Mouse (Mus musculus): ENCODE measurements around the gene Celsr1. TPM values are rescaled to one million over a fixed set of nuclear protein-coding genes. Genes with fewer than 3 reads are reported as not detected.
"Not testable (repeated sequence)": the region's sequence is repeated elsewhere in the genome, so short reads cannot be mapped to it uniquely, and the experiment has no call there.

Celsr1 gene
- total and polyA plus RNA-seq, 2 experiments from 2014 or later: 0.97 to 17.4 TPM

DNA sequence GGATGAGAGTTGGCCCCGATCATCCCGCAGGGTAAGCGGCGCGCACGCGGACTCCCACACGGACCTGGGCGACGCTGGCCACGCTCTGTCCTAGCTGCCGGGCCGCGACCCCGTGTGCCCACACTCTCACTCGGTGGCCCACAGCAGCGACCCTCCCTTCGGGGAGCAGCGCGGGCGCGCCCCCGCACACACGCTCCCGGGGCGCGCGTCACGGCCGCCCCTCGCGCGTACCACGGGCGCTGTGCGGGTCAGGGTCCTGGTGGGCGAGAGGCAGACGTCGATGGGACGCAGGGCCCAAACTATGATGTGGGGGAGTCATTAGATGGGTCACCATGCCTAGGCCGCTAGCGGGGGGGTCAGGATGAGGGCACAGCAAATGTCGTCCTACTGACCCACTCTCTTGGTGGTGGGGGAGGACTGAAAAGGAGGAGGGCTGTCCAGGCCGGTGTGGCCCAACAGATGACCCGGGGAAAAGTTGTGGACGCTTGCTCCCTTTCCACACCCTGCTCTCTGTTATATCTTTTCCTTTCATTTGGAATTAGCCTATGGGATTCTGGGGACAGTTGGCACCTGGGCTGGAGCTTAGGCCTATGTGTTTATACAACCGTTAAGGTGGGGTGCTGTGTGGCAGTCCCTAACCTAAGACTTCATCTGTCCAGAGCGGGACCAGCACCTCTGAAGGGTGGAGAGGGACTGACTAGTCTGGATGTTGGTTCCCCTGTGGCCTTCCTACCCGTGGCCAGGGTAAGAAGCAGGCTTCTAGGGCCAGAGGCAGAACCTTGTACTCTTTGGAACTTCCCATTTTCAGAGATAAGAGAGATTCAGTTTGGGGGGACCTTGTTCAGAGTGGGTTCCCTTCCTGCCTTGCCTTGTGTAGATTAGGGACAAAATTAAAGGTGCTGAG, 25.6 kb upstream of the Celsr1 start:
- Histone ChIP-seq H3K36me3 (replicated peaks; ENCODE audit: control insufficient read depth, insufficient read depth, low read length) (no peaks in the 10 kb centered on the region), H3K4me3 (ENCODE audit: low read depth, low read length) (peak overlapping the region; percentile 89), H3K4me1 (ENCODE audit: control insufficient read depth, insufficient read depth) (peaks cover 40% of the 10 kb centered on the region), H3K4me2 (ENCODE audit: low read depth, low read length) (peak overlapping the region; percentile 94), H3K9me3 (replicated peaks; ENCODE audit: control insufficient read depth, low read length) (no peaks in the 10 kb centered on the region), H3K9ac (replicated peaks; ENCODE audit: low read depth, low read length) (peak overlapping the region; percentile 90), H3K27me3 (ENCODE audit: control insufficient read depth, insufficient read depth, low read length) (no peaks in the 10 kb centered on the region), H3K27ac (ENCODE audit: low read depth) (peak overlapping the region; percentile 87)
- peak; percentile 37 for ATAC-seq (ENCODE audit: insufficient read depth, low read depth)
- no peak for DNase-seq (ENCODE audit: low spot score)
- WGBS: 1% methylated on average over 38 of the region's 49 CpGs
- no peak for TF ChIP-seq EP300 (IDR thresholded peaks at IDR 0.05; ENCODE audit: low read depth)
- no peak for TF ChIP-seq CTCF (IDR thresholded peaks at IDR 0.05; ENCODE audit: low read depth)

DNA sequence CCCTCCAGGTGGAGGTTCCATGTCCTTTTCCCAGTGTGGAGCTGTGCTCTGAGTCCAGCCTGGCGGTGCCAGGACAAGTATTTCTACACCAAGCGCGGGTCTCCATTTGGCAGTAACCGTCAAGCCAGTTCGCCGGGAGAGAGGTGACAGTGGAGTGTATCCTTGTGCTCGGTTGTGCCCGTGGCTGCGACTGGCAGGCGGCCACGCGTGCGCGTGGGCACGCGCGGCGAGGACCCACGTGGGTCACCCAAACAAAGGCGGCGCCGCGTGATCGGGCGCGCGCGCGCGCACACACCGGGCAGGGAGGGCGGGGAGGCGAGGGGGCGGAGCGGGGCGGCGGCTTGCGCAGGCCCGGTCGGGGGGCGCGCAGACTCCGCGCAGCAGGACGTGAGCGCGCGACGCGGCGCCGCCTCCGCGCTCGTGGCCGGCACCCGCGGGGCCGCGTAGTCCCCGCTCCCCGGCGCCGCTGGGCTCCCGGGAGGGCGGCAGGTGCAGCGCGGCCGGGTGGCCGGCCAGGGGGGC, 24.9 kb upstream of the Celsr1 start:
- H3K27ac ChIP-seq (ENCODE audit: low read depth): peak overlapping the region; percentile 87
- peak overlapping the region; percentile 94 for H3K4me2 ChIP-seq (ENCODE audit: low read depth, low read length)
- under 1% methylated on average over 32 of the region's 70 CpGs for WGBS
- no peaks in the 10 kb centered on the region for H3K27me3 ChIP-seq (ENCODE audit: control insufficient read depth, insufficient read depth, low read length)
- peak; percentile 85 for DNase-seq (ENCODE audit: low spot score)
- no peaks in the 10 kb centered on the region for H3K36me3 ChIP-seq (replicated peaks; ENCODE audit: control insufficient read depth, insufficient read depth, low read length)
- peak overlapping the region; percentile 90 for H3K9ac ChIP-seq (replicated peaks; ENCODE audit: low read depth, low read length)
- peak; percentile 83 for ATAC-seq (ENCODE audit: insufficient read depth, low read depth)
- TF ChIP-seq CTCF (IDR thresholded peaks at IDR 0.05; ENCODE audit: low read depth): no peak
- no peak for TF ChIP-seq EP300 (IDR thresholded peaks at IDR 0.05; ENCODE audit: low read depth)
- no peaks in the 10 kb centered on the region for H3K9me3 ChIP-seq (replicated peaks; ENCODE audit: control insufficient read depth, low read length)
- H3K4me3 ChIP-seq (ENCODE audit: low read depth, low read length): peak overlapping the region; percentile 89
- peaks cover 37% of the 10 kb centered on the region for H3K4me1 ChIP-seq (ENCODE audit: control insufficient read depth, insufficient read depth)

DNA sequence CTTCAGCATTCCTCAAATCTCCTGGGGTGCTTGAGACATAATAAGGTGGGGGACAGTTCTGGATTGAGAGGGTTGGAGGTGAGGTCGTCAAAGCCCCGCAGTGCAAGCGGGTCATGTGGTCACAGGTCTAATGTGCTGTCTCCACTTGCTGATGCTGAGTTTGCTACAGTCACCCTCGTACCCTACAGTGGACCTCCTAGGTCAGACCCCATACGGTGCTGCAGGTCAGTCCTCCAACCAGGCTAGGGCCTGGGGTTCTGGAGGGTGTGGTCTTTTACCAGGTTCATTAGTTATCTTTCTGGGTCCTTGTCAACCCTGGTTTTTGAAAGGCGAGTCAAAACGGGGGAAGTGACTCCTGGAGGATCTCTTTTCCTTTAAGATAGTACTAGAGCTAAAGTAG, 24.3 kb upstream of the Celsr1 start:
- H3K4me1 ChIP-seq (ENCODE audit: control insufficient read depth, insufficient read depth): peaks cover 37% of the 10 kb centered on the region
- 20% methylated on average over 7 of the region's 7 CpGs for WGBS

DNA sequence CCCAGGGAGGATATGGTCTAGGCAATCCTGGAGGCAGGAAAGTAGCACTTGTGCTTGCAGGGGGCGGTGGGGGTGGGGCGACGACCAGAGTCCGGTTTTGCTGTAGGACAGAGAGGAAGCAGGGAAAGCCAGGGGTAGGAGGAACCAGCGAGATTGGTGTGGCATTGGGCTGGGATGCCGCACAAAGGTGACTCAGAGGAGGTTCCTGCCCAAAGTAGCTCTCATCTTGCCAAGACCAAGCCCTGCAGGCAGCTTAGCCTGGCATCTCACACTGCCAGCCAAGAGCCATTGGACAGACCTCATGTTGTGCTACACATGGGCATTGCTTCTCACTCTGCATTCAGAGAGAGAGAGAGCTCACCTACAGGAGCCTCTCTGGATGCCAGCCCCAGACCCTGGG, 23.8 kb upstream of the Celsr1 start, which contains the start of gene Gramd4:
Gene Gramd4 (plus strand): TSS at position 283 of the 400 bp plus-strand sequence.
- Histone ChIP-seq H3K4me1 (ENCODE audit: control insufficient read depth, insufficient read depth) (peaks cover 37% of the 10 kb centered on the region), H3K9me3 (replicated peaks; ENCODE audit: control insufficient read depth, low read length) (no peaks in the 10 kb centered on the region), H3K4me3 (ENCODE audit: low read depth, low read length) (peak within 1 kb of the TSS; percentile 89), H3K9ac (replicated peaks; ENCODE audit: low read depth, low read length) (peak within 1 kb of the TSS; percentile 90), H3K4me2 (ENCODE audit: low read depth, low read length) (peak within 1 kb of the TSS; percentile 94), H3K27me3 (ENCODE audit: control insufficient read depth, insufficient read depth, low read length) (no peaks in the 10 kb centered on the region), H3K36me3 (replicated peaks; ENCODE audit: control insufficient read depth, insufficient read depth, low read length) (no peaks in the 10 kb centered on the region), H3K27ac (ENCODE audit: low read depth) (peak within 1 kb of the TSS; percentile 87)
- DNase-seq (ENCODE audit: low spot score) (no peak), ATAC-seq (ENCODE audit: insufficient read depth, low read depth) (no peak)
- TF ChIP-seq EP300 (IDR thresholded peaks at IDR 0.05; ENCODE audit: low read depth): no peak
- TF ChIP-seq CTCF (IDR thresholded peaks at IDR 0.05; ENCODE audit: low read depth): no peak
- WGBS: 22% methylated on average over 6 of the region's 6 CpGs

More for the DNA sequence above, 24.3 kb upstream of the Celsr1 start:
- TF ChIP-seq CTCF (IDR thresholded peaks at IDR 0.05; ENCODE audit: low read depth) (no peak), EP300 (IDR thresholded peaks at IDR 0.05; ENCODE audit: low read depth) (no peak)
- no peaks in the 10 kb centered on the region for H3K27me3 ChIP-seq (ENCODE audit: control insufficient read depth, insufficient read depth, low read length)
- peak overlapping the region; percentile 89 for H3K4me3 ChIP-seq (ENCODE audit: low read depth, low read length)
- no peaks in the 10 kb centered on the region for H3K9me3 ChIP-seq (replicated peaks; ENCODE audit: control insufficient read depth, low read length)
- no peaks in the 10 kb centered on the region for H3K36me3 ChIP-seq (replicated peaks; ENCODE audit: control insufficient read depth, insufficient read depth, low read length)
- peak overlapping the region; percentile 90 for H3K9ac ChIP-seq (replicated peaks; ENCODE audit: low read depth, low read length)
- peak overlapping the region; percentile 94 for H3K4me2 ChIP-seq (ENCODE audit: low read depth, low read length)
- peak overlapping the region; percentile 87 for H3K27ac ChIP-seq (ENCODE audit: low read depth)
- no peak for ATAC-seq (ENCODE audit: insufficient read depth, low read depth)
- DNase-seq (ENCODE audit: low spot score): no peak

DNA sequence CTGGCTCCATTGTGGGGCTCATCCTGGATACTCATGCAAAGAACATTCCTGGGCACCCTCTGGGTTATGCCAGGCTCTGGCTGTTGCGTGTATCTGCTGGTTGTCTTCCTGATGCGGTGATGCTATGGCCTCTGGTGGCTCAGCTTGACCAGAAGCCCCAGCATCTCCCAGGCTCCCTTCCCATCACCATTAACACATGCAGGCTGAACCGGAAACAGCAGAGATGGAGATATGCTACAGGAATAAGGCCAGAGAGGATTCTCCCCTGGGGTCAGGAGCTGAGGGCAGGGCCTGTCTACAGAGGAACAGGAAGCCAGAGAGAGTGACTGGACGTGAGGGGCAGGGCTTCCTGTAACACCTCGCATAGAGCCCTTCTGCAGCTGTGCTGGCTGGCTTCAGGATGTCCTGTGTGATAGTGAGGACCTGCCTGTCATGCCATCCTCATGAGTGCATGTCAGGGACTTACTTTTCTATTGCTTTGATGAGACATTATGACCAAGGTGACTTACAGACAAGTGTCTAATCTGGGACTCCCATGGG, 22.7 kb upstream of the Celsr1 start:
- no peak for ATAC-seq (ENCODE audit: insufficient read depth, low read depth)
- no peak for DNase-seq (ENCODE audit: low spot score)
- Histone ChIP-seq H3K4me2 (ENCODE audit: low read depth, low read length) (no peak overlapping the region), H3K4me3 (ENCODE audit: low read depth, low read length) (no peak overlapping the region), H3K27me3 (ENCODE audit: control insufficient read depth, insufficient read depth, low read length) (no peaks in the 10 kb centered on the region), H3K27ac (ENCODE audit: low read depth) (no peak overlapping the region), H3K9ac (replicated peaks; ENCODE audit: low read depth, low read length) (no peak overlapping the region), H3K9me3 (replicated peaks; ENCODE audit: control insufficient read depth, low read length) (no peaks in the 10 kb centered on the region), H3K36me3 (replicated peaks; ENCODE audit: control insufficient read depth, insufficient read depth, low read length) (no peaks in the 10 kb centered on the region), H3K4me1 (ENCODE audit: control insufficient read depth, insufficient read depth) (peaks cover 30% of the 10 kb centered on the region)
- WGBS: 66% methylated on average over 5 of the region's 5 CpGs
- no peak for TF ChIP-seq CTCF (IDR thresholded peaks at IDR 0.05; ENCODE audit: low read depth)
- TF ChIP-seq EP300 (IDR thresholded peaks at IDR 0.05; ENCODE audit: low read depth): no peak

DNA sequence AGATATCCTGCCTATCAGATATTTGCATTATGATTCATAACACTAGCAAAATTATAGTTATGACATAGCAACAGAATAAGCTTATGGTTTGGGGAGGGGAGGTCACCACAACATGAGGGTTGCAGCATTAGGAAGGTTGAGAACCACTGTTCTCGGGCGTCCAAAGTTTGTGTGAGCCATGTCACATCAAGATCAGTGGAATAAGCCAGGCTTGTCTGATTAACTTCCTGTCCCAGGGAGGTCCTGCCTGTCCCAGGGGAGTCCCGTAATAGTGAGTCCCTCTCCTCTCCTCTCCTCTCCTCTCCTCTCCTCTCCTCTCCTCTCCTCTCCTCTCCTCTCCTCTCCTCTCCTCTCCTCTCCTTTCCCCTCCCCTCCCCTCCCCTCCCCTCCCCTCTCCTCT, 21.3 kb upstream of the Celsr1 start:
- H3K4me3 ChIP-seq (ENCODE audit: low read depth, low read length); H3K9ac ChIP-seq (replicated peaks; ENCODE audit: low read depth, low read length); H3K27me3 ChIP-seq (ENCODE audit: control insufficient read depth, insufficient read depth, low read length); ATAC-seq (ENCODE audit: insufficient read depth, low read depth); H3K9me3 ChIP-seq (replicated peaks; ENCODE audit: control insufficient read depth, low read length); H3K4me2 ChIP-seq (ENCODE audit: low read depth, low read length); H3K36me3 ChIP-seq (replicated peaks; ENCODE audit: control insufficient read depth, insufficient read depth, low read length); DNase-seq (ENCODE audit: low spot score): not testable (repeated sequence)
- Histone ChIP-seq H3K27ac (ENCODE audit: low read depth) (peak overlapping the region; percentile 35; the same call in 1 of the 2 replicates), H3K4me1 (ENCODE audit: control insufficient read depth, insufficient read depth) (peaks cover 18% of the 10 kb centered on the region)
- 70% methylated on average over 3 of the region's 3 CpGs for WGBS

Data from heart, postnatal 0 days (tissue).